Mouse (Mus musculus): ENCODE measurements at regions not wholly inside any gene's neighbourhood (a gene's known extent, or its start where the extent isn't known, plus 50 kb on each side); places are given as distances from the start of the nearest gene placed in this dataset.

DNA sequence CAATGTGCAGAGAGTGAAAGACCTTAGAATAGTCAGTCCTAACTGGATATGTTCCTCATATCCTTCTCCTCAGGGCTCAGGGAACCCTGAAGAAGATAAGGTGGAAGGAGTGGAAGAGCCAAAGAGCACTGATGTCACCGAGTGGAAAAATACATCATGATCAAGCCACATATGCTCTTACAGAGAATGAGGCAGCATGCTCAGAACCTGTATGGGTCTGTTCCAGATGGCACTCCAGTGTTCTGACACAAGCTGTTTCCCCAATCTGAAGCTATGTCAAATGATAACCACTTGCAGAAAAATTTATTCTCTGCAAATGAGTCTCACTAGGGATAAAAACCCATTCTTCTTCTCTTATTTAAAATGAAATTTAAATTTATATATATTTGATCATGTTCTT lies 572.6 kb upstream of the Robo2 start:
- Histone ChIP-seq H3K9me3 (ENCODE audit: control insufficient read depth, low read depth, low read length) (no peaks in the 10 kb centered on the region), H3K36me3 (ENCODE audit: control insufficient read depth, insufficient read depth, low read length) (no peaks in the 10 kb centered on the region), H3K9ac (replicated peaks; ENCODE audit: low read depth, low read length) (no peak overlapping the region), H3K4me3 (ENCODE audit: low read depth, low read length) (no peak overlapping the region), H3K4me1 (ENCODE audit: control insufficient read depth, insufficient read depth, low read length) (no peaks in the 10 kb centered on the region), H3K4me2 (replicated peaks; ENCODE audit: low read depth, low read length) (no peak overlapping the region), H3K27ac (ENCODE audit: low read length) (no peak overlapping the region), H3K27me3 (ENCODE audit: control insufficient read depth, insufficient read depth, low read length) (no peaks in the 10 kb centered on the region)
- no peak for ATAC-seq (ENCODE audit: insufficient number of reproducible peaks, insufficient read depth, low FRiP score, low read depth)
- WGBS = 84% methylated on average over 1 of the region's 1 CpGs

DNA sequence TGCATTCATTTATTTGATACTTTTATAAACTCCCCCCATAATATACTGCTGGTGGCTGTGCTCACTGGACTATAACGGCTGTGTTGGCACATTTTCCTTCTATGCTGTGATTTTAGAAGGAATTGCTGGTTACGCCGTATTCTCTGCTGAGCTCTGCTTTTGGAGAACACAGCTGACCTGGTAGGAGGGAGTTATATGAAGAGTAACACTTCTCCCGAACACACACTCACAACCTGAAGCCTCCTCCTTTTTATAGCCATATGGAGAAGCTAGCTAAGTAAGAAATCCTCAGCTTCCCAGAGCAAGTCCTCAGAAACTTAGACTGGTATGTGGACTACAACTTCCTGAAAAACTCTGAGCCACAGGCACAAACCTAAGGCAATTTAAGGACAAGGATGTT lies 554.5 kb upstream of the Robo2 start:
- 89% methylated on average over 4 of the region's 4 CpGs for WGBS
- no peak for ATAC-seq (ENCODE audit: insufficient number of reproducible peaks, insufficient read depth, low FRiP score, low read depth)

GRCm38 (mm10) chr16:74929739-74930138 lies 518.1 kb upstream of the Robo2 start:
- no peak overlapping the region for H3K4me3 ChIP-seq (ENCODE audit: low read depth, low read length)
- no peak for ATAC-seq (ENCODE audit: insufficient number of reproducible peaks, insufficient read depth, low FRiP score, low read depth)
- no peaks in the 10 kb centered on the region for H3K36me3 ChIP-seq (ENCODE audit: control insufficient read depth, insufficient read depth, low read length)
- H3K4me1 ChIP-seq (ENCODE audit: control insufficient read depth, insufficient read depth, low read length) = no peaks in the 10 kb centered on the region
- WGBS = 42% methylated on average over 4 of the region's 4 CpGs
- no peaks in the 10 kb centered on the region for H3K27me3 ChIP-seq (ENCODE audit: control insufficient read depth, insufficient read depth, low read length)
- H3K9me3 ChIP-seq (ENCODE audit: control insufficient read depth, low read depth, low read length) = no peaks in the 10 kb centered on the region
- no peak overlapping the region for H3K4me2 ChIP-seq (replicated peaks; ENCODE audit: low read depth, low read length)
- no peak overlapping the region for H3K9ac ChIP-seq (replicated peaks; ENCODE audit: low read depth, low read length)
- H3K27ac ChIP-seq (ENCODE audit: low read length) = no peak overlapping the region

More for the DNA sequence above, 554.5 kb upstream of the Robo2 start:
- no peak overlapping the region for H3K4me2 ChIP-seq (replicated peaks; ENCODE audit: low read depth, low read length)
- no peak overlapping the region for H3K9ac ChIP-seq (replicated peaks; ENCODE audit: low read depth, low read length)
- H3K27ac ChIP-seq (ENCODE audit: low read length) = no peak overlapping the region
- H3K9me3 ChIP-seq (ENCODE audit: control insufficient read depth, low read depth, low read length) = no peaks in the 10 kb centered on the region
- H3K4me3 ChIP-seq (ENCODE audit: low read depth, low read length) = no peak overlapping the region
- H3K27me3 ChIP-seq (ENCODE audit: control insufficient read depth, insufficient read depth, low read length) = no peaks in the 10 kb centered on the region
- H3K36me3 ChIP-seq (ENCODE audit: control insufficient read depth, insufficient read depth, low read length) = no peaks in the 10 kb centered on the region
- H3K4me1 ChIP-seq (ENCODE audit: control insufficient read depth, insufficient read depth, low read length) = no peaks in the 10 kb centered on the region

DNA sequence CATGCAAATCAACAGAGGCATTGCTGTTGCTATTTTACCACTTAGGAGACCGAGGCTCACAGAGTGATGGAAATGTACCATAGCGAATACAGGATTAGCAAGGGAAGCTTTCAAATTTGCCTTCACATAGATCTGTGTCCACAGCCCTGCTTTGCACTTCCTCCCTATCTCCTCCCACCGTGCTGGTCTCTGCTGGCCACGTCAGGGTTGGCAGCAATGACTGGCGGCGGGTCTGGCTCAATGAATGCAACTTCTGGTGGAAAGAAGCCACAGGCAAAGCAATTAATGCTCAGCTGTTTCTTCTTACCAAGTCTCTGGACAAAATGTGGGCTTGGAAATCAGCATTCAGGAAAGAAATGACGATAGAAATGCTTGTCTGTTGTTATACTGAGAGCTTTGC lies 489.2 kb upstream of the Robo2 start:
- Histone ChIP-seq H3K27me3 (ENCODE audit: control insufficient read depth, insufficient read depth, low read length) (no peaks in the 10 kb centered on the region), H3K36me3 (ENCODE audit: control insufficient read depth, insufficient read depth, low read length) (no peaks in the 10 kb centered on the region), H3K9me3 (ENCODE audit: control insufficient read depth, low read depth, low read length) (no peaks in the 10 kb centered on the region), H3K27ac (ENCODE audit: low read length) (no peak overlapping the region), H3K4me1 (ENCODE audit: control insufficient read depth, insufficient read depth, low read length) (no peaks in the 10 kb centered on the region), H3K4me2 (replicated peaks; ENCODE audit: low read depth, low read length) (no peak overlapping the region), H3K4me3 (ENCODE audit: low read depth, low read length) (no peak overlapping the region), H3K9ac (replicated peaks; ENCODE audit: low read depth, low read length) (no peak overlapping the region)
- ATAC-seq (ENCODE audit: insufficient number of reproducible peaks, insufficient read depth, low FRiP score, low read depth) = no peak
- whole genome bisulfite sequencing = 50% methylated on average over 7 of the region's 7 CpGs

DNA sequence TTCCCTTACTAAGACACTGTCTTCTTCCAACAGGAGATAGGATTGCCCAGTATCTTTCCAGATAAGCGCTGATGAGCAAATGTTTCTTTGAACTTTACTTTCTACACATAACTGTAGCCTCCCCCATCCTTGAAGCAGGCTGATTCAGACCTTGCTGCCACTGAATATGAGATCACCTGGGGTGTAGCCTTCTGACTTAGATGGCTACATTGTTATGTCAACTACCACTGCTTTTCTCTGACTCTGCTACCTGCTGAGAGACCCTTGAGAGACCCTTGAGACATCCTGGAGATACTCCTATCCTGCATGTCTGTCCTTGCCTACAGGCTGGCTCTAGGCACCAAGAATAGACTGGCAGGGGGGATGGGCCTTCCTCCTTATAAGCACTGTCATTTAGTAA lies 476.1 kb upstream of the Robo2 start:
- no peak overlapping the region for H3K9ac ChIP-seq (replicated peaks; ENCODE audit: low read depth, low read length)
- H3K4me1 ChIP-seq (ENCODE audit: control insufficient read depth, insufficient read depth, low read length) = no peaks in the 10 kb centered on the region
- no peak overlapping the region for H3K4me3 ChIP-seq (ENCODE audit: low read depth, low read length)
- H3K36me3 ChIP-seq (ENCODE audit: control insufficient read depth, insufficient read depth, low read length) = no peaks in the 10 kb centered on the region
- whole genome bisulfite sequencing = 32% methylated on average over 1 of the region's 1 CpGs
- H3K27ac ChIP-seq (ENCODE audit: low read length) = no peak overlapping the region
- no peak overlapping the region for H3K4me2 ChIP-seq (replicated peaks; ENCODE audit: low read depth, low read length)
- no peaks in the 10 kb centered on the region for H3K9me3 ChIP-seq (ENCODE audit: control insufficient read depth, low read depth, low read length)
- no peak for ATAC-seq (ENCODE audit: insufficient number of reproducible peaks, insufficient read depth, low FRiP score, low read depth)
- H3K27me3 ChIP-seq (ENCODE audit: control insufficient read depth, insufficient read depth, low read length) = no peaks in the 10 kb centered on the region

DNA sequence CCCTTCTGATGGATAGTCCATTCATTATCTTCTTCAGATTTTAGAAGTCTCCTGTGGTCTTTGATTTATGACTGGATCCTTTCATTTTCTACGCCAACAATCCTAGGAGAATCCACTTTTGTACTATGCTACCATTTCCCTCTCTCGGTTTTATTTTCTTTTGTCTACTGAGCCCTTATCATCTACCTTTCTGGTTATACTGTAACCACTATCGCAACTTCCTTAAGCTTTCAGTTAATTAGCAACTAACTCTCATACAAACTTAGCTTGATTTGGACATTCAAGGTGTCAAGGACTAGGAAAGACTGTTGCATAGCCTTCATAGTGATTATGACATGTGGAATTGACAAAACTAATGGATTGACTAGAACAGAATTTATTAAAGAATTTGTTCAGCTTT lies 467.0 kb upstream of the Robo2 start:
- Histone ChIP-seq H3K4me2 (replicated peaks; ENCODE audit: low read depth, low read length) (no peak overlapping the region), H3K4me3 (ENCODE audit: low read depth, low read length) (no peak overlapping the region), H3K4me1 (ENCODE audit: control insufficient read depth, insufficient read depth, low read length) (no peaks in the 10 kb centered on the region), H3K9ac (replicated peaks; ENCODE audit: low read depth, low read length) (no peak overlapping the region), H3K9me3 (ENCODE audit: control insufficient read depth, low read depth, low read length) (no peaks in the 10 kb centered on the region), H3K27me3 (ENCODE audit: control insufficient read depth, insufficient read depth, low read length) (no peaks in the 10 kb centered on the region), H3K27ac (ENCODE audit: low read length) (no peak overlapping the region), H3K36me3 (ENCODE audit: control insufficient read depth, insufficient read depth, low read length) (no peaks in the 10 kb centered on the region)
- no peak for ATAC-seq (ENCODE audit: insufficient number of reproducible peaks, insufficient read depth, low FRiP score, low read depth)
- 76% methylated on average over 3 of the region's 3 CpGs for WGBS

- Histone ChIP-seq H3K4me3 (ENCODE audit: low read depth, low read length) (no peak overlapping the region), H3K27me3 (ENCODE audit: control insufficient read depth, insufficient read depth, low read length) (no peaks in the 10 kb centered on the region), H3K9ac (replicated peaks; ENCODE audit: low read depth, low read length) (no peak overlapping the region), H3K9me3 (ENCODE audit: control insufficient read depth, low read depth, low read length) (no peaks in the 10 kb centered on the region), H3K36me3 (ENCODE audit: control insufficient read depth, insufficient read depth, low read length) (no peaks in the 10 kb centered on the region), H3K4me2 (replicated peaks; ENCODE audit: low read depth, low read length) (no peak overlapping the region), H3K27ac (ENCODE audit: low read length) (no peak overlapping the region), H3K4me1 (ENCODE audit: control insufficient read depth, insufficient read depth, low read length) (no peaks in the 10 kb centered on the region)
- ATAC-seq (ENCODE audit: insufficient number of reproducible peaks, insufficient read depth, low FRiP score, low read depth) = no peak
Measured at GRCm38 (mm10) chr16:74873756-74874155, 462.1 kb upstream of the Robo2 start.

GRCm38 (mm10) chr16:74857752-74858151 lies 446.1 kb upstream of the Robo2 start:
- no peak for ATAC-seq (ENCODE audit: insufficient number of reproducible peaks, insufficient read depth, low FRiP score, low read depth)
- Histone ChIP-seq H3K27me3 (ENCODE audit: control insufficient read depth, insufficient read depth, low read length) (no peaks in the 10 kb centered on the region), H3K4me2 (replicated peaks; ENCODE audit: low read depth, low read length) (no peak overlapping the region), H3K4me1 (ENCODE audit: control insufficient read depth, insufficient read depth, low read length) (no peaks in the 10 kb centered on the region), H3K9ac (replicated peaks; ENCODE audit: low read depth, low read length) (no peak overlapping the region), H3K36me3 (ENCODE audit: control insufficient read depth, insufficient read depth, low read length) (no peaks in the 10 kb centered on the region), H3K9me3 (ENCODE audit: control insufficient read depth, low read depth, low read length) (no peaks in the 10 kb centered on the region), H3K4me3 (ENCODE audit: low read depth, low read length) (no peak overlapping the region), H3K27ac (ENCODE audit: low read length) (no peak overlapping the region)
- WGBS = 19% methylated on average over 2 of the region's 2 CpGs

GRCm38 (mm10) chr16:74840006-74840405 lies 428.4 kb upstream of the Robo2 start:
- no peak for ATAC-seq (ENCODE audit: insufficient number of reproducible peaks, insufficient read depth, low FRiP score, low read depth)
- H3K4me3 ChIP-seq (ENCODE audit: low read depth, low read length) = no peak overlapping the region
- H3K36me3 ChIP-seq (ENCODE audit: control insufficient read depth, insufficient read depth, low read length) = no peaks in the 10 kb centered on the region
- no peaks in the 10 kb centered on the region for H3K4me1 ChIP-seq (ENCODE audit: control insufficient read depth, insufficient read depth, low read length)
- 94% methylated on average over 2 of the region's 2 CpGs for WGBS
- H3K27ac ChIP-seq (ENCODE audit: low read length) = no peak overlapping the region
- H3K9me3 ChIP-seq (ENCODE audit: control insufficient read depth, low read depth, low read length) = no peaks in the 10 kb centered on the region
- H3K9ac ChIP-seq (replicated peaks; ENCODE audit: low read depth, low read length) = no peak overlapping the region
- H3K27me3 ChIP-seq (ENCODE audit: control insufficient read depth, insufficient read depth, low read length) = no peaks in the 10 kb centered on the region
- no peak overlapping the region for H3K4me2 ChIP-seq (replicated peaks; ENCODE audit: low read depth, low read length)

Data from stomach, embryonic 14.5 days (tissue).